Mouse (Mus musculus): ENCODE measurements around the gene Slc22a6.

GRCm38 (mm10) chr19:8672859-8673258 is 55.0 kb downstream of the Slc22a6 start:
- no peak for TF ChIP-seq CTCF (IDR thresholded peaks at IDR 0.05; ENCODE audit: insufficient read depth, low read length)
- no peak for TF ChIP-seq POLR2A (IDR thresholded peaks at IDR 0.05; ENCODE audit: borderline replicate concordance, extremely low read depth, low read depth, low read length)
